Mouse (Mus musculus): Measurements from ENCODE around the gene Scn8a. TPM values are rescaled to one million over a fixed set of nuclear protein-coding genes. Genes with fewer than 3 reads are reported as not detected.
"Not testable (repeated sequence)": the region's sequence is repeated elsewhere in the genome, so short reads cannot be mapped to it uniquely, and the experiment has no call there.

Scn8a gene
- 9.0 and 11.0 TPM in 2 replicates for polyA plus RNA-seq (2016; fragmentation: Nextera tagmentation; extraction: Ambion mirVana)

GRCm38 (mm10) chr15:100869558-100869957 is at the start of gene Scn8a:
Scn8a (plus strand) TSS chr15:100869858.
- Histone ChIP-seq H3K27me3 (ENCODE audit: poor library complexity, severe bottlenecking) (peaks cover 63% of the 10 kb centered on the region), H3K4me1 (peaks cover 29% of the 10 kb centered on the region), H3K9me3 (peaks cover 11% of the 10 kb centered on the region), H3K36me3 (replicated peaks) (no peaks in the 10 kb centered on the region), H3K4me3 (peak within 1 kb of the TSS; percentile 84), H3K27ac (peak within 1 kb of the TSS; percentile 92)
- no peak for DNase-seq (ENCODE audit: extremely low spot score, low spot score)
- 81% methylated on average over 7 of the region's 7 CpGs for WGBS

GRCm38 (mm10) chr15:100821824-100822223 is 47.8 kb upstream of the Scn8a start:
- H3K27me3 ChIP-seq (ENCODE audit: poor library complexity, severe bottlenecking): peaks cover 41% of the 10 kb centered on the region
- H3K36me3 ChIP-seq (replicated peaks): no peaks in the 10 kb centered on the region; the same call in 1 of the 2 replicates
- H3K27ac ChIP-seq: no peak overlapping the region
- H3K4me3 ChIP-seq: no peak overlapping the region
- DNase-seq (ENCODE audit: extremely low spot score, low spot score): no peak
- H3K9me3 ChIP-seq: no peaks in the 10 kb centered on the region
- peaks cover 14% of the 10 kb centered on the region for H3K4me1 ChIP-seq
- WGBS: 68% methylated on average over 8 of the region's 8 CpGs

GRCm38 (mm10) chr15:100822370-100822769 is 47.3 kb upstream of the Scn8a start:
- not testable (repeated sequence) for DNase-seq (ENCODE audit: extremely low spot score, low spot score); H3K9me3 ChIP-seq; H3K36me3 ChIP-seq (replicated peaks); H3K27ac ChIP-seq; H3K4me3 ChIP-seq
- H3K4me1 ChIP-seq: peaks cover 14% of the 10 kb centered on the region
- WGBS: 79% methylated on average over 4 of the region's 4 CpGs
- peaks cover 41% of the 10 kb centered on the region for H3K27me3 ChIP-seq (ENCODE audit: poor library complexity, severe bottlenecking)

- H3K36me3 ChIP-seq (replicated peaks): no peaks in the 10 kb centered on the region
- no peak overlapping the region for H3K27ac ChIP-seq
- peaks cover 41% of the 10 kb centered on the region for H3K27me3 ChIP-seq (ENCODE audit: poor library complexity, severe bottlenecking)
- no peak for DNase-seq (ENCODE audit: extremely low spot score, low spot score)
- H3K4me3 ChIP-seq: peak overlapping the region; percentile 30
- H3K4me1 ChIP-seq: peaks cover 14% of the 10 kb centered on the region
- 17% methylated on average over 26 of the region's 26 CpGs for WGBS
- no peaks in the 10 kb centered on the region for H3K9me3 ChIP-seq
These were observed 44.3 kb upstream of the Scn8a start for GRCm38 (mm10) chr15:100825249-100825856.

GRCm38 (mm10) chr15:100826076-100826475 is 43.6 kb upstream of the Scn8a start:
- H3K27ac ChIP-seq: no peak overlapping the region
- H3K9me3 ChIP-seq: no peaks in the 10 kb centered on the region
- H3K36me3 ChIP-seq (replicated peaks): no peaks in the 10 kb centered on the region
- no peak for DNase-seq (ENCODE audit: extremely low spot score, low spot score)
- WGBS: 90% methylated on average over 8 of the region's 8 CpGs
- H3K4me1 ChIP-seq: peaks cover 14% of the 10 kb centered on the region
- no peak overlapping the region for H3K4me3 ChIP-seq
- peaks cover 41% of the 10 kb centered on the region for H3K27me3 ChIP-seq (ENCODE audit: poor library complexity, severe bottlenecking)

- Histone ChIP-seq H3K4me1 (peaks cover 13% of the 10 kb centered on the region), H3K27me3 (ENCODE audit: poor library complexity, severe bottlenecking) (peaks cover 15% of the 10 kb centered on the region), H3K4me3 (no peak overlapping the region), H3K9me3 (no peaks in the 10 kb centered on the region), H3K36me3 (replicated peaks) (no peaks in the 10 kb centered on the region), H3K27ac (no peak overlapping the region)
- 88% methylated on average over 9 of the region's 9 CpGs for WGBS
- no peak for DNase-seq (ENCODE audit: extremely low spot score, low spot score)
These were observed 39.9 kb upstream of the Scn8a start for GRCm38 (mm10) chr15:100829775-100830174.

- DNase-seq (ENCODE audit: extremely low spot score, low spot score): no peak
These were observed 39.0 kb upstream of the Scn8a start for GRCm38 (mm10) chr15:100830682-100831081.

GRCm38 (mm10) chr15:100832144-100832543 is 37.5 kb upstream of the Scn8a start:
- DNase-seq (ENCODE audit: extremely low spot score, low spot score): no peak
- Histone ChIP-seq H3K4me1 (peaks cover 4% of the 10 kb centered on the region), H3K36me3 (replicated peaks) (no peaks in the 10 kb centered on the region), H3K4me3 (no peak overlapping the region), H3K27me3 (ENCODE audit: poor library complexity, severe bottlenecking) (no peaks in the 10 kb centered on the region; the same call in 1 of the 2 replicates), H3K9me3 (no peaks in the 10 kb centered on the region), H3K27ac (no peak overlapping the region)
- WGBS: 89% methylated on average over 8 of the region's 8 CpGs

More at GRCm38 (mm10) chr15:100830682-100831081, 39.0 kb upstream of the Scn8a start:
- no peaks in the 10 kb centered on the region for H3K9me3 ChIP-seq
- H3K27me3 ChIP-seq (ENCODE audit: poor library complexity, severe bottlenecking): peaks cover 6% of the 10 kb centered on the region
- H3K27ac ChIP-seq: no peak overlapping the region
- 57% methylated on average over 6 of the region's 6 CpGs for WGBS
- H3K4me3 ChIP-seq: no peak overlapping the region
- peaks cover 4% of the 10 kb centered on the region for H3K4me1 ChIP-seq
- H3K36me3 ChIP-seq (replicated peaks): no peaks in the 10 kb centered on the region

GRCm38 (mm10) chr15:100832784-100833183 is 36.9 kb upstream of the Scn8a start:
- H3K36me3 ChIP-seq (replicated peaks): no peaks in the 10 kb centered on the region
- H3K27ac ChIP-seq: peak overlapping the region; percentile 30; the same call in 1 of the 2 replicates
- DNase-seq (ENCODE audit: extremely low spot score, low spot score): no peak
- peaks cover 4% of the 10 kb centered on the region; the same call in 1 of the 2 replicates for H3K9me3 ChIP-seq
- no peak overlapping the region for H3K4me3 ChIP-seq
- peaks cover 5% of the 10 kb centered on the region; the same call in 1 of the 2 replicates for H3K27me3 ChIP-seq (ENCODE audit: poor library complexity, severe bottlenecking)
- peaks cover 4% of the 10 kb centered on the region for H3K4me1 ChIP-seq
- whole genome bisulfite sequencing: 20% methylated on average over 7 of the region's 7 CpGs

- Histone ChIP-seq H3K4me1 (peaks cover 10% of the 10 kb centered on the region), H3K9me3 (peaks cover 11% of the 10 kb centered on the region; the same call in 1 of the 2 replicates), H3K36me3 (replicated peaks) (no peaks in the 10 kb centered on the region), H3K27me3 (ENCODE audit: poor library complexity, severe bottlenecking) (peaks cover 6% of the 10 kb centered on the region; the same call in 1 of the 2 replicates), H3K4me3 (no peak overlapping the region), H3K27ac (no peak overlapping the region)
- DNase-seq (ENCODE audit: extremely low spot score, low spot score): no peak
- WGBS: 86% methylated on average over 8 of the region's 8 CpGs
These were observed 32.9 kb upstream of the Scn8a start for GRCm38 (mm10) chr15:100836729-100837128.

- H3K4me3 ChIP-seq: no peak overlapping the region
- peaks cover 6% of the 10 kb centered on the region; the same call in 1 of the 2 replicates for H3K27me3 ChIP-seq (ENCODE audit: poor library complexity, severe bottlenecking)
- H3K27ac ChIP-seq: no peak overlapping the region
- H3K4me1 ChIP-seq: 0 out of 2 replicates have a peak, but pooled peaks cover 6% of the 10 kb centered on the region
- peak; percentile 57 for DNase-seq (ENCODE audit: extremely low spot score, low spot score)
- H3K36me3 ChIP-seq (replicated peaks): no peaks in the 10 kb centered on the region
- peaks cover 11% of the 10 kb centered on the region; the same call in 1 of the 2 replicates for H3K9me3 ChIP-seq
- WGBS: 50% methylated on average over 12 of the region's 12 CpGs
These were observed 31.0 kb upstream of the Scn8a start for GRCm38 (mm10) chr15:100838607-100839207.

- no peak for DNase-seq (ENCODE audit: extremely low spot score, low spot score)
- 86% methylated on average over 7 of the region's 7 CpGs for WGBS
These were observed 25.3 kb upstream of the Scn8a start for GRCm38 (mm10) chr15:100844336-100844735.

More at GRCm38 (mm10) chr15:100844336-100844735, 25.3 kb upstream of the Scn8a start:
- H3K4me1 ChIP-seq: peaks cover 15% of the 10 kb centered on the region
- no peaks in the 10 kb centered on the region for H3K27me3 ChIP-seq (ENCODE audit: poor library complexity, severe bottlenecking)
- no peaks in the 10 kb centered on the region for H3K36me3 ChIP-seq (replicated peaks)
- no peak overlapping the region for H3K27ac ChIP-seq
- peaks cover 9% of the 10 kb centered on the region for H3K9me3 ChIP-seq
- H3K4me3 ChIP-seq: no peak overlapping the region
